Mouse (Mus musculus): ENCODE results near the gene Hcn1.

- TF ChIP-seq CTCF (IDR thresholded peaks at IDR 0.05; ENCODE audit: control insufficient read depth, insufficient read depth, insufficient replicate concordance, low read depth, low read length), result no peak
- no peak for TF ChIP-seq POLR2A (IDR thresholded peaks at IDR 0.05; ENCODE audit: control insufficient read depth, low read depth, low read length)
Observed at GRCm38 (mm10) chr13:117571747-117572146, 30.4 kb upstream of the Hcn1 start.
